Comparison of ENCODE assay signal across 26 mouse cellular contexts in genomic region chr2:90534751-90535150, GRCm38 (mm10). TPM values are rescaled to one million over a fixed set of nuclear protein-coding genes. Genes with fewer than 3 reads are reported as not detected.
A peak's percentile ranks its signal among the peaks of the same experiment; 100 is the strongest.
DNase-seq lines count a peak whose midpoint lies in the region; TF ChIP-seq lines count a peak whose summit lies in the region.
"Had no signal": no experiment of that assay in that cellular context is flagged by ENCODE, and none has a peak within 500 bp of the region (broad histone marks: within the 10 kb centered on the region; RNA-seq: fewer than 3 reads in every experiment).

No protein-coding gene starts in this region.

- TF ChIP-seq CTCF in spleen, adult 2 months (IDR thresholded peaks at IDR 0.05; ENCODE audit: extremely low read depth, insufficient read depth, insufficient read length, insufficient replicate concordance): no peak; the same call in 1 of the 2 replicates
- TF ChIP-seq CTCF in CH12.LX (conservative IDR thresholded peaks at IDR 0.05 in 1 of 2, IDR thresholded peaks at IDR 0.05 in 1 of 2; ENCODE audit: low read depth in 2 of 2, low read length in 2 of 2): no peak

- no peak for TF ChIP-seq RAD21 in CH12.LX (IDR thresholded peaks at IDR 0.05; ENCODE audit: low read depth, low read length)

- dilution Hi-C loops in CH12.LX (cut with MboI; ENCODE audit: extremely low pct_ligation_motif_present, extremely low pct_unique_long_range_greater_than_20kb, low sequenced_read_pairs): no loop called here

- H3K27ac ChIP-seq in spleen, adult 2 months (ENCODE audit: insufficient read depth, low read length): peak overlapping the region; percentile 22; the same call in 1 of the 2 replicates
- no peak overlapping the region for H3K27ac ChIP-seq in CH12.LX (ENCODE audit: insufficient read depth, low read depth)
- H3K27ac ChIP-seq: forebrain, embryonic 10.5 days; forebrain, embryonic 13.5 days; heart, adult 2 months; heart, embryonic 10.5 days; heart, embryonic 13.5 days; hindbrain, embryonic 14.5 days; hindbrain, postnatal 0 days had no signal

- no peaks in the 10 kb centered on the region for H3K9me3 ChIP-seq in CH12.LX (replicated peaks; ENCODE audit: low read length)
- H3K9me3 ChIP-seq: forebrain, embryonic 10.5 days; forebrain, embryonic 13.5 days; G1E; heart, embryonic 10.5 days; heart, embryonic 13.5 days had no signal

- H3K4me3 ChIP-seq in spleen, adult 2 months (ENCODE audit: extremely low read depth, insufficient read depth, insufficient read length): no peak overlapping the region
- no peak overlapping the region for H3K4me3 ChIP-seq in CH12.LX (replicated peaks in 1 of 3; ENCODE audit: low read depth in 2 of 3, low read length in 2 of 3, poor library complexity in 1 of 3)
- H3K4me3 ChIP-seq: forebrain, embryonic 10.5 days; forebrain, embryonic 13.5 days; heart, adult 2 months; heart, embryonic 10.5 days; heart, embryonic 13.5 days had no signal

- TF ChIP-seq POLR2A in spleen, adult 2 months (IDR thresholded peaks at IDR 0.05; ENCODE audit: low read depth, low read length): no peak
- no peak for TF ChIP-seq POLR2A in CH12.LX (IDR thresholded peaks at IDR 0.05; ENCODE audit: low read depth, low read length)

- peaks cover 12% of the 10 kb centered on the region for H3K79me2 ChIP-seq in CH12.LX (replicated peaks; ENCODE audit: control insufficient read depth, extremely low read depth, insufficient read depth, poor library complexity, severe bottlenecking)

- H3K36me3 ChIP-seq in spleen, adult 2 months (ENCODE audit: control insufficient read depth, insufficient read depth, low read length): no peaks in the 10 kb centered on the region
- H3K36me3 ChIP-seq in CH12.LX (replicated peaks in 1 of 2; ENCODE audit: control insufficient read depth in 1 of 2, insufficient read depth in 1 of 2, low read length in 1 of 2): no peaks in the 10 kb centered on the region
- no peaks in the 10 kb centered on the region for H3K36me3 ChIP-seq in splenic B cell, adult 2 months (ENCODE audit: control insufficient read depth, insufficient read depth, low read length, poor library complexity, severe bottlenecking)
- H3K36me3 ChIP-seq: forebrain, embryonic 10.5 days; G1E; heart, embryonic 10.5 days; heart, embryonic 13.5 days had no signal

- peak in 1 of 2 experiments; percentile 22 for DNase-seq in spleen, adult 2 months (ENCODE audit: low read depth in 1 of 2, low spot score in 2 of 2)
- DNase-seq in spleen, adult 12 weeks (ENCODE audit: low spot score): no peak
- DNase-seq in thymus, postnatal 0 days (ENCODE audit: low spot score): peak; percentile 17
- no peak for DNase-seq in thymus, adult 18-20 months
- DNase-seq in CH12.LX (ENCODE audit: extremely low read depth): no peak
- DNase-seq in splenic B cell, adult 2 months (ENCODE audit: low read depth, low spot score): peak; percentile 66
- no peak for DNase-seq in left cerebral cortex, adult 11 months (ENCODE audit: low spot score)
- DNase-seq: adrenal gland, postnatal 10 days; cerebellum, adult 11 months; cerebellum, adult 2 months; cerebellum, adult 9-11 months; cerebellum, postnatal 25 days; embryo, embryonic 11 days; gastrocnemius, postnatal 10 days; gastrocnemius, postnatal 36 days; heart, adult 2 months; heart, postnatal 14 days; heart, postnatal 4 days had no signal

- peaks cover 46% of the 10 kb centered on the region for H3K4me1 ChIP-seq in spleen, adult 2 months (ENCODE audit: control insufficient read depth, insufficient read depth, insufficient read length)
- peaks cover 17 to 76% of the 10 kb centered on the region in 2 experiments for H3K4me1 ChIP-seq in CH12.LX (ENCODE audit: control insufficient read depth in 1 of 2, insufficient read depth in 2 of 2)

- in situ Hi-C loops in CH12.LX (cut with MboI; ENCODE audit: low pct_ligation_motif_present, low pct_unique_long_range_greater_than_20kb, low sequenced_read_pairs): no loop called here

- no peak overlapping the region for H3K9ac ChIP-seq in CH12.LX (ENCODE audit: insufficient read depth, low read depth)
- H3K9ac ChIP-seq: forebrain, embryonic 13.5 days; heart, embryonic 13.5 days; hindbrain, embryonic 14.5 days had no signal

- H3K27me3 ChIP-seq in spleen, adult 2 months (ENCODE audit: control insufficient read depth, insufficient read depth, low read length): no peaks in the 10 kb centered on the region
- H3K27me3 ChIP-seq in CH12.LX (replicated peaks): no peaks in the 10 kb centered on the region
- H3K27me3 ChIP-seq in splenic B cell, adult 2 months (ENCODE audit: control insufficient read depth, insufficient read depth, low read length, poor library complexity, severe bottlenecking): no peaks in the 10 kb centered on the region
- H3K27me3 ChIP-seq: forebrain, embryonic 13.5 days; heart, embryonic 13.5 days; Patski had no signal

- WGBS in spleen, adult 2 months: 40% methylated on average over 6 of the region's 6 CpGs

- H3K4me2 ChIP-seq in CH12.LX (ENCODE audit: insufficient read depth, low read depth, poor library complexity, severe bottlenecking): no peak overlapping the region
- H3K4me2 ChIP-seq: forebrain, embryonic 13.5 days; heart, embryonic 13.5 days; hindbrain, embryonic 14.5 days had no signal

- no peak for TF ChIP-seq EP300 in CH12.LX (IDR thresholded peaks at IDR 0.05; ENCODE audit: low read length)

TF ChIP-seq in CH12.LX, 34 proteins besides CTCF, POLR2A, EP300 and RAD21:
- TF ChIP-seq ELF1 (IDR thresholded peaks at IDR 0.05; ENCODE audit: low read depth, low read length) (no peak), MAX (IDR thresholded peaks at IDR 0.05; ENCODE audit: low read length) (0 out of 2 replicates have a peak, but pooled peaks have one; percentile 20)

RNA-seq across cellular contexts. Expression of gene Ptprj, which starts 45.7 kb away (rescaled TPM):
- polyA plus RNA-seq in spleen, adult 2 months (2012; rRNA removed): 21.0 and 21.9 TPM in 2 replicates
- polyA plus RNA-seq in thymus, postnatal 0 days (2015; fragmentation: Nextera tagmentation; extraction: Ambion mirVana): 1.6 and 1.7 TPM in 2 replicates
- total RNA-seq in CH12.LX (2012; rRNA removed) (7.3 and 9.7 TPM in 2 replicates), CH12.LX (2014; rRNA removed) (6.8 and 6.9 TPM in 2 replicates)
- polyA plus RNA-seq in CH12.LX (2012; ENCODE audit: insufficient read length, low read depth): 7.3 and 8.9 TPM in 2 replicates

Comparison
In these comparisons a context has a peak if more than half of its experiments do, and no peak if none do; other contexts are left out.
1. DNase-seq: peak in thymus, postnatal 0 days (single experiment) and splenic B cell, adult 2 months (single experiment); none in spleen, adult 12 weeks (single experiment), thymus, adult 18-20 months (0 of 2), CH12.LX (single experiment) and left cerebral cortex, adult 11 months (single experiment).